Mouse (Mus musculus) spleen, adult 2 months (tissue): ENCODE data around the gene Xlr5a.
"Not testable (repeated sequence)": the region's sequence is repeated elsewhere in the genome, so short reads cannot be mapped to it uniquely, and the experiment has no call there.

Source experiments
- CTCF ChIP-seq: fragments of 200-500 bp; IDR thresholded peaks from 2 replicates; pipeline ENCODE4 v1.5.1; 2011; ENCODE audit warnings: mild to moderate bottlenecking, inconsistent platforms; ENCODE audit not compliant: insufficient read depth, insufficient read length, insufficient replicate concordance; ENCODE audit errors: extremely low read depth
- POLR2A ChIP-seq: fragments of 200-500 bp; IDR thresholded peaks from 2 replicates; pipeline ENCODE4 v1.6.1; 2011; ENCODE audit warnings: low read depth, low read length, inconsistent platforms

GRCm38 (mm10) chrX:73143218-73143618 lies 149.6 kb downstream of the Xlr5a start:
- TF ChIP-seq CTCF, POLR2A: not testable (repeated sequence)
